Mouse (Mus musculus) testis, adult 2 months (tissue): ENCODE measurements around the gene Mical2.

Source experiments
- CTCF ChIP-seq: fragments of 200-500 bp; IDR thresholded peaks from 2 replicates; pipeline ENCODE4 v1.5.1; 2012; ENCODE audit warnings: low read depth, mild to moderate bottlenecking, inconsistent platforms, low read length, moderate library complexity; ENCODE audit not compliant: control insufficient read depth, insufficient read depth, insufficient replicate concordance
- POLR2A ChIP-seq: fragments of 200-500 bp; IDR thresholded peaks from 2 replicates; pipeline ENCODE4 v1.6.1; 2012; ENCODE audit warnings: low read depth, mild to moderate bottlenecking, inconsistent platforms, low read length, moderate library complexity; ENCODE audit not compliant: control insufficient read depth

- TF ChIP-seq CTCF (no peak), POLR2A (no peak)
Measured at GRCm38 (mm10) chr7:112365864-112366263, 140.2 kb downstream of the Mical2 start.
